Mouse (Mus musculus) CH12.LX (cell line): Measurements from ENCODE around the gene Lnx1.

ENCODE experiments used
- CHD1 ChIP-seq: IDR thresholded peaks from 2 replicates; pipeline ENCODE4 v1.6.1; 2012; ENCODE audit warnings: low read depth, low read length, improper control_type of control experiment, inconsistent platforms
- CTCF ChIP-seq, 2 experiments: IDR thresholded peaks in 1 of 2; conservative IDR thresholded peaks in 1 of 2; 2 replicates each; pipeline ENCODE4 v1.5.1; 2011 to 2012; ENCODE audit warnings: low read depth in 2 of 2, low read length in 2 of 2, improper control_type of control experiment in 1 of 2, inconsistent platforms in 1 of 2, mild to moderate bottlenecking in 1 of 2, moderate library complexity in 1 of 2
- HCFC1 ChIP-seq: IDR thresholded peaks from 2 replicates; pipeline ENCODE4 v1.6.1; 2012; ENCODE audit warnings: low read depth, mild to moderate bottlenecking, inconsistent platforms, low read length, improper control_type of control experiment
- KAT2A ChIP-seq: IDR thresholded peaks from 2 replicates; pipeline ENCODE4 v1.6.1; 2012; ENCODE audit warnings: low read length, improper control_type of control experiment, inconsistent platforms; ENCODE audit not compliant: insufficient replicate concordance
- MYC ChIP-seq: IDR thresholded peaks from 2 replicates; pipeline ENCODE4 v1.6.1; 2011; ENCODE audit warnings: low read depth, mild to moderate bottlenecking, improper control_type of control experiment, low read length
- NELFE ChIP-seq: IDR thresholded peaks from 2 replicates; pipeline ENCODE4 v1.6.1; 2011; ENCODE audit warnings: low read depth, low read length, improper control_type of control experiment
- POLR2A ChIP-seq: IDR thresholded peaks from 2 replicates; pipeline ENCODE4 v1.6.1; 2011; ENCODE audit warnings: low read depth, mild to moderate bottlenecking, improper control_type of control experiment, low read length
- TBP ChIP-seq: conservative IDR thresholded peaks from 2 replicates; pipeline ENCODE4 v1.6.1; 2011; ENCODE audit warnings: low read depth, low read length, improper control_type of control experiment
- TCF12 ChIP-seq: IDR thresholded peaks from 2 replicates; pipeline ENCODE4 v1.6.1; 2014; ENCODE audit warnings: low read depth, mild to moderate bottlenecking, inconsistent platforms, low read length, improper control_type of control experiment
- USF1 ChIP-seq: IDR thresholded peaks from 2 replicates; pipeline ENCODE4 v1.6.1; 2014; ENCODE audit warnings: low read depth, mild to moderate bottlenecking, inconsistent platforms, low read length, improper control_type of control experiment
- ZMIZ1 ChIP-seq: IDR thresholded peaks from 2 replicates; pipeline ENCODE4 v1.6.1; 2012; ENCODE audit warnings: low read depth, mild to moderate bottlenecking, inconsistent platforms, low read length, improper control_type of control experiment
- ZNF384 ChIP-seq: IDR thresholded peaks from 2 replicates; pipeline ENCODE4 v1.6.1; 2012; ENCODE audit warnings: low read depth, low read length, improper control_type of control experiment, inconsistent platforms

DNA sequence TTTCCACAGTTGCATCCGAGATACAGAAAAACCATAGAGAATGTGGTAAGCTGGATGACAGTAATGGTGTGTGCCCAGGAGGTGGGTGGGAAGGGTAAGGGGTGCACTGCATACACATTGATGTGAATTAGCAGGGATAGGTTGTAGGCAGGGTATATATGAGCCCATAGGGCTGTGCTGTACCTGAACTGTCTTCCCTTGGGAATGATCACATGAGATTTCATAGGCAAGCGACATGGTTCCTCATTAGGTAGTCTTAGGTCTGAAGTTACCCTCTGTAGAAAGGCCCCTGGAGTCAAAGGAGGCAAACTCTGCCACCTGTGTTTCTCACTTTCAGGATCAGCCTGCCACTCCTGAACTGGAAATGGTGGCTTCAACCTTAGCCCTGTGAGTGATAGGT is 9.3 kb upstream of the Lnx1 start:
- TF ChIP-seq CTCF (conservative IDR thresholded peaks at IDR 0.05 in 1 of 2, IDR thresholded peaks at IDR 0.05 in 1 of 2; ENCODE audit: low read depth in 2 of 2, low read length in 2 of 2): no peak
- no peak for TF ChIP-seq NELFE
- TF ChIP-seq TCF12: no peak
- TF ChIP-seq MYC: no peak
- no peak for TF ChIP-seq USF1
- TF ChIP-seq HCFC1: no peak
- no peak for TF ChIP-seq POLR2A
- TF ChIP-seq ZMIZ1: no peak
- TF ChIP-seq CHD1: no peak
- TF ChIP-seq KAT2A: no peak
- TF ChIP-seq ZNF384: no peak
- no peak for TF ChIP-seq TBP
